Mouse (Mus musculus) CH12.LX (cell line): Measurements from ENCODE around the gene Arpc5l. TPM values are rescaled to one million over a fixed set of nuclear protein-coding genes. Genes with fewer than 3 reads are reported as not detected.

Experiments used
- DNase-seq: peaks from one replicate; pipeline ENCODE4 v3.0.0-alpha.2; 2013; ENCODE audit errors: extremely low read depth
- H3K27ac ChIP-seq: 2 replicates; pipeline ENCODE4 v1.5.1; 2012; ENCODE audit warnings: low read depth, mild to moderate bottlenecking, control low read depth, moderate library complexity; ENCODE audit not compliant: insufficient read depth
- H3K27me3 ChIP-seq: replicated peaks from 2 replicates; pipeline ENCODE3; 2012; ENCODE audit warnings: inconsistent platforms
- H3K36me3 ChIP-seq, 2 experiments: replicated peaks in 1 of 2; 2 replicates each; pipeline versions ENCODE3 to v1.6.1; 2012; ENCODE audit warnings: inconsistent platforms in 1 of 2, low read length in 1 of 2, mild to moderate bottlenecking in 1 of 2, mixed read lengths in 1 of 2, moderate library complexity in 1 of 2; ENCODE audit not compliant: control insufficient read depth in 1 of 2, insufficient read depth in 1 of 2
- H3K4me1 ChIP-seq, 2 experiments: 2 replicates each; pipeline ENCODE4 v1.6.1; 2012; ENCODE audit warnings: inconsistent platforms in 1 of 2, moderate library complexity in 1 of 2; ENCODE audit not compliant: insufficient read depth in 2 of 2, control insufficient read depth in 1 of 2
- H3K4me2 ChIP-seq: 2 replicates; pipeline ENCODE4 v1.6.1; 2012; ENCODE audit warnings: low read depth, mild to moderate bottlenecking, control low read depth; ENCODE audit not compliant: poor library complexity, insufficient read depth, severe bottlenecking
- H3K4me3 ChIP-seq, 3 experiments: fragments of 150-350 bp in 1 of 3; sonication (generic) in 1 of 3; replicated peaks in 1 of 3; 2 replicates each; pipeline versions ENCODE3 to v1.5.1; 2011 to 2012; ENCODE audit warnings: low read depth in 2 of 3, low read length in 2 of 3, mild to moderate bottlenecking in 2 of 3, moderate library complexity in 2 of 3, control low read depth in 1 of 3, improper control_type of control experiment in 1 of 3, inconsistent platforms in 1 of 3, mixed read lengths in 1 of 3; ENCODE audit not compliant: poor library complexity in 1 of 3
- H3K79me2 ChIP-seq: replicated peaks from 2 replicates; pipeline ENCODE4 v1.6.1; 2012; ENCODE audit warnings: mild to moderate bottlenecking, moderate library complexity; ENCODE audit not compliant: control insufficient read depth, poor library complexity, insufficient read depth, severe bottlenecking; ENCODE audit errors: extremely low read depth
- H3K9ac ChIP-seq: 2 replicates; pipeline ENCODE4 v1.6.1; 2012; ENCODE audit warnings: low read depth, mild to moderate bottlenecking, control low read depth, moderate library complexity; ENCODE audit not compliant: insufficient read depth
- H3K9me3 ChIP-seq: replicated peaks from 2 replicates; pipeline ENCODE3; 2012; ENCODE audit warnings: low read length, inconsistent platforms, mixed read lengths
- BHLHE40 ChIP-seq: IDR thresholded peaks from 2 replicates; pipeline ENCODE4 v1.6.1; 2011; ENCODE audit warnings: mild to moderate bottlenecking, low read depth, low read length, improper control_type of control experiment
- CHD2 ChIP-seq: IDR thresholded peaks from 2 replicates; pipeline ENCODE4 v1.6.1; 2011; ENCODE audit warnings: low read length, improper control_type of control experiment
- CTCF ChIP-seq, 2 experiments: IDR thresholded peaks in 1 of 2; conservative IDR thresholded peaks in 1 of 2; 2 replicates each; pipeline ENCODE4 v1.5.1; 2011 to 2012; ENCODE audit warnings: low read depth in 2 of 2, low read length in 2 of 2, improper control_type of control experiment in 1 of 2, inconsistent platforms in 1 of 2, mild to moderate bottlenecking in 1 of 2, moderate library complexity in 1 of 2
- JUND ChIP-seq: conservative IDR thresholded peaks from 2 replicates; pipeline ENCODE4 v1.6.1; 2011; ENCODE audit warnings: low read depth, low read length, improper control_type of control experiment
- KAT2A ChIP-seq: IDR thresholded peaks from 2 replicates; pipeline ENCODE4 v1.6.1; 2012; ENCODE audit warnings: low read length, improper control_type of control experiment, inconsistent platforms; ENCODE audit not compliant: insufficient replicate concordance
- MAX ChIP-seq: IDR thresholded peaks from 2 replicates; pipeline ENCODE4 v1.6.1; 2011; ENCODE audit warnings: low read length, improper control_type of control experiment
- MEF2A ChIP-seq: IDR thresholded peaks from 2 replicates; pipeline ENCODE4 v1.6.1; 2014; ENCODE audit warnings: low read depth, mild to moderate bottlenecking, inconsistent platforms, low read length, improper control_type of control experiment, borderline replicate concordance
- PAX5 ChIP-seq: IDR thresholded peaks from 2 replicates; pipeline ENCODE4 v1.6.1; 2012; ENCODE audit warnings: low read length, inconsistent platforms, mixed read lengths
- POLR2A ChIP-seq: IDR thresholded peaks from 2 replicates; pipeline ENCODE4 v1.6.1; 2011; ENCODE audit warnings: low read depth, mild to moderate bottlenecking, improper control_type of control experiment, low read length
- POLR2AphosphoS2 ChIP-seq: IDR thresholded peaks from 2 replicates; pipeline ENCODE4 v1.6.1; 2011; ENCODE audit warnings: low read depth, low read length, improper control_type of control experiment
- RAD21 ChIP-seq: IDR thresholded peaks from 2 replicates; pipeline ENCODE4 v1.6.1; 2011; ENCODE audit warnings: low read depth, mild to moderate bottlenecking, low read length, improper control_type of control experiment, moderate library complexity
- RCOR1 ChIP-seq: conservative IDR thresholded peaks from 2 replicates; pipeline ENCODE4 v1.6.1; 2012; ENCODE audit warnings: low read depth, mild to moderate bottlenecking, inconsistent platforms, low read length, improper control_type of control experiment
- ZC3H11A ChIP-seq: IDR thresholded peaks from 2 replicates; pipeline ENCODE4 v1.6.1; 2012; ENCODE audit warnings: low read depth, mild to moderate bottlenecking, inconsistent platforms, low read length, improper control_type of control experiment
- ZKSCAN1 ChIP-seq: IDR thresholded peaks from 2 replicates; pipeline ENCODE4 v1.6.1; 2012; ENCODE audit warnings: low read depth, inconsistent platforms, low read length, improper control_type of control experiment, borderline replicate concordance
- ZMIZ1 ChIP-seq: IDR thresholded peaks from 2 replicates; pipeline ENCODE4 v1.6.1; 2012; ENCODE audit warnings: low read depth, mild to moderate bottlenecking, inconsistent platforms, low read length, improper control_type of control experiment
- ZNF384 ChIP-seq: IDR thresholded peaks from 2 replicates; pipeline ENCODE4 v1.6.1; 2012; ENCODE audit warnings: low read depth, low read length, improper control_type of control experiment, inconsistent platforms
- dilution Hi-C: fragments of 300-500 bp; cut with MboI; formaldehyde crosslinking; loops from 2 replicates; pipeline ENCODE4 v1.14.3; 2020; ENCODE audit warnings: low sequenced_read_pairs; ENCODE audit not compliant: extremely low pct_unique_long_range_greater_than_20kb, extremely low pct_ligation_motif_present
- in situ Hi-C: fragments of 300-500 bp; cut with MboI; formaldehyde crosslinking; loops from 3 replicates; pipeline ENCODE4 v1.14.3; 2019; ENCODE audit warnings: low sequenced_read_pairs, low pct_ligation_motif_present, low pct_unique_long_range_greater_than_20kb, mixed read lengths
- polyA plus RNA-seq: library from polyadenylated mRNA; unstranded; fragments of >175 nt; gene quantifications from 2 replicates; pipeline ENCODE4 v1.2.1, GENCODE M21; 2012; ENCODE audit warnings: low read depth; ENCODE audit not compliant: insufficient read length
- total RNA-seq, 2 experiments: library from RNA; depleted of rRNA; stranded (reverse); fragments of 300-350 nt in 1 of 2; fragments of >200 nt in 1 of 2; gene quantifications; 2 replicates each; pipeline ENCODE4 v1.2.3; 2012 to 2014

The Arpc5l gene
- total and polyA plus RNA-seq, 3 experiments, result 139 to 300 (median 212) TPM

GRCm38 (mm10) chr2:38997386-38998374 lies 7.5 kb upstream of the Arpc5l start, which contains the start of gene Wdr38 (continued):
- TF ChIP-seq CTCF (conservative IDR thresholded peaks at IDR 0.05 in 1 of 2, IDR thresholded peaks at IDR 0.05 in 1 of 2; ENCODE audit: low read depth in 2 of 2, low read length in 2 of 2) (peak; percentile 63 to 99; a peak in 3 of 4 replicates), BHLHE40 (peak; percentile 96), ZC3H11A (peak; percentile 37; the same call in 1 of the 2 replicates), MEF2A (peak; percentile 78), ZNF384 (no peak), MAX (peak; percentile 99)

DNA sequence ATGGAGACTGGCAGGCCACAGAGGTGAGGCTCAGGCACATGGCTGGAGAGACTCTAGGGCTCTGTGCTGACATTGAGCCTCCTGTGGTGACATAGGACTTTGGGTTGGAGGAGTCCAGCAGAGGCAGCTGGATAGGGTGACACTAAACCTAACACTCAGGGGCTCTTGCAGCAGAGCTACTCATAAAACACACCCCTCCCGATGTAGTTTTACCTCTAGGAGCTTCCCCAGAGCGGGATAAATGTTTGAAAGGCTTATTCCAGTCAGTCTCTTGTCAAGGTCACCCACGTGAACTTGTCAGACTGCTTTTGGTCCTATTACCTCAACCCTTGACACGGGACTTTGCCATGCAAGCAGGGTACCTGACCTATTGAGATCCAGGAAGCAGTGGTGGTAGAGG lies 5.8 kb upstream of the Arpc5l start:
- in situ Hi-C loops, result loop anchor here (5.0 to 10.0 kb wide), 2 partner anchors 67 to 205 kb away; partner anchors contain the start of gene Olfml2a
- DNase-seq, result no peak
- Histone ChIP-seq H3K4me1 (peaks cover 6 to 61% of the 10 kb centered on the region in 2 experiments), H3K27ac (peak overlapping the region; percentile 39; the same call in 1 of the 2 replicates), H3K9ac (no peak overlapping the region), H3K27me3 (no peaks in the 10 kb centered on the region), H3K79me2 (peaks cover 26% of the 10 kb centered on the region), H3K9me3 (no peaks in the 10 kb centered on the region), H3K4me3 (no peak overlapping the region), H3K36me3 (peaks cover 43 to 53% of the 10 kb centered on the region in 2 experiments), H3K4me2 (no peak overlapping the region)
- TF ChIP-seq ZMIZ1 (0 out of 2 replicates have a peak, but pooled peaks have one; percentile 5), KAT2A (no peak), CHD2 (0 out of 2 replicates have a peak, but pooled peaks have one; percentile 3), RCOR1 (no peak), BHLHE40 (no peak), PAX5 (no peak), ZKSCAN1 (no peak), MAX (no peak)
- dilution Hi-C loops, result no loop called here

DNA sequence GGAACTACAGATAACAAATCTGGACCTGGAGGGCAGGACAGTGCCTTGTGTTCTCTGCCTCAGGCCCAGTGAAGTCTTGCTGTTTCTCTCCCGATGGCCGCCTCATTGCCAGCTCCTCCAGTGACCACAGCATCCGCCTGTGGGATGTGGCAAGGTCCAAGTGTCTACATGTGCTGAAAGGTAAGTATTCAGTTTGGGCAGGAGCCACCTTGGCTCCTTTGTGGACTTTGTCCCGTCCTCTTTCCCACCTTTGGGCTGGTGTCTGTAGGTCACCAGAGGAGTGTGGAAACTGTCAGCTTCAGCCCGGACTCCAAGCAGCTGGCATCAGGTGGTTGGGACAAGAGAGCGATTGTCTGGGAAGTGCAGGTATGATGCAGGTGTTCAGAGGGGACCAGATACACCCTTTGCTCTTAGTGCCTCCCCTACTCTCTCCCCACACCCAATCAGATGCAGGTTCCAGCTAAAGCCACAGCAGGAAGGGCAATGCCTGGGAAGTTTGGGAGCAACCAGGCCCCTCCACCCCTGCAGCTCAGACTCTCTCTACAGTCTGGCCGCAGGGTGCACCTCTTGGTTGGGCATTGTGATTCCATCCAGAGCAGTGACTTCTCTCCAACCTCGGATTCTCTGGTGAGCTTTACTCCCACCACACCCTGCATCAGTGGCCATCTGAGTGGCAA lies 5.1 kb upstream of the Arpc5l start:
- TF ChIP-seq POLR2AphosphoS2 (peak; percentile 83), ZMIZ1 (peak; percentile 56), RAD21 (no peak), POLR2A (peak; percentile 41), ZKSCAN1 (no peak), JUND (no peak)
- peaks cover 43 to 53% of the 10 kb centered on the region in 2 experiments for H3K36me3 ChIP-seq
- H3K79me2 ChIP-seq, result peaks cover 31% of the 10 kb centered on the region
- dilution Hi-C loops (no loop called here), in situ Hi-C loops (loop anchor here (5.0 to 10.0 kb wide), 2 partner anchors 68 to 205 kb away; partner anchors contain the start of gene Olfml2a)
- peaks cover 6 to 56% of the 10 kb centered on the region in 2 experiments for H3K4me1 ChIP-seq
- H3K4me2 ChIP-seq, result no peak overlapping the region
- H3K4me3 ChIP-seq, result no peak overlapping the region
- H3K9ac ChIP-seq, result no peak overlapping the region
- peak overlapping the region; percentile 39; the same call in 1 of the 2 replicates for H3K27ac ChIP-seq
- no peaks in the 10 kb centered on the region for H3K27me3 ChIP-seq
- no peaks in the 10 kb centered on the region for H3K9me3 ChIP-seq
- DNase-seq, result no peak
